ENCODE assay signal across 21 mouse cellular contexts in the genomic region with DNA sequence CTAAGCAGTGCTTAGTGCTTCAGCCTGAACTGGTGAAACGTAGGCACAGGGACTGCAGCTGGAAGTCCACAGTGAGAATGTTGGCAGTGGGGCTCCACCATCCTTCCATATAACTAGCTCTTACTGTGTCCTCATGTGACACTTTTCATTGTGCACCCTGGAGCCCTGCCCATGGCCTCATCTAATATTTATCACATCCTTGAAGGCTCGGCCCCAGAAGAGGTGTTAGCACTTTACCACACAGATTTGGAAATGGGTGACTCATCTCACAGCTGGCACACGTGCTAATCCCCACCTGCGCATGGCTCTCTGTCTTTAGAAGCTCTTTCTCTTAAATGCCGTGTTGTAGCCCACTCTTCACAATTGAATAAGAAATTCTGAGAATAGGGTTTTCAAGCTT.
DNase-seq lines count a peak whose midpoint lies in the region; ATAC-seq lines count a peak whose summit lies in the region.
"Had no signal": no experiment of that assay in that cellular context is flagged by ENCODE, and none has a peak within 500 bp of the region (broad histone marks: within the 10 kb centered on the region; RNA-seq: fewer than 3 reads in every experiment).

No protein-coding gene starts in this region.

- no peaks in the 10 kb centered on the region for H3K27me3 ChIP-seq in midbrain, embryonic 11.5 days (ENCODE audit: control insufficient read depth, insufficient read depth, low read length)
- H3K27me3 ChIP-seq in midbrain, embryonic 16.5 days (ENCODE audit: control insufficient read depth, insufficient read depth, low read depth, low read length), result no peaks in the 10 kb centered on the region
- H3K27me3 ChIP-seq: embryonic facial prominence, embryonic 15.5 days; heart, embryonic 15.5 days; lung, embryonic 15.5 days; midbrain, embryonic 13.5 days had no signal

- ATAC-seq in frontal cortex, adult (ENCODE audit: low TSS enrichment), result peak; percentile 29; the same call in 1 of the 2 replicates
- no peak for ATAC-seq in midbrain, embryonic 11.5 days (ENCODE audit: low FRiP score)
- no peak for ATAC-seq in midbrain, embryonic 16.5 days
- ATAC-seq: forebrain, postnatal 0 days; hindbrain, embryonic 16.5 days; midbrain, embryonic 13.5 days had no signal

- intact Hi-C loops in heart, postnatal 36 days (cut with DNase I), result no loop called here

- H3K9me3 ChIP-seq in midbrain, embryonic 11.5 days (ENCODE audit: control insufficient read depth, low read length), result no peaks in the 10 kb centered on the region
- no peaks in the 10 kb centered on the region for H3K9me3 ChIP-seq in midbrain, embryonic 16.5 days (replicated peaks; ENCODE audit: control insufficient read depth, low read length, poor library complexity, severe bottlenecking)
- H3K9me3 ChIP-seq: embryonic facial prominence, embryonic 15.5 days; heart, embryonic 15.5 days; lung, embryonic 15.5 days; midbrain, embryonic 13.5 days had no signal

- H3K4me3 ChIP-seq in midbrain, embryonic 11.5 days (ENCODE audit: low read depth, low read length), result no peak overlapping the region
- H3K4me3 ChIP-seq in midbrain, embryonic 16.5 days (ENCODE audit: low read depth, low read length), result no peak overlapping the region
- H3K4me3 ChIP-seq: embryonic facial prominence, embryonic 15.5 days; heart, embryonic 15.5 days; lung, embryonic 15.5 days; midbrain, embryonic 13.5 days had no signal

- no peak overlapping the region for H3K4me2 ChIP-seq in midbrain, embryonic 11.5 days
- no peak overlapping the region for H3K4me2 ChIP-seq in midbrain, embryonic 16.5 days (ENCODE audit: low read length)
- H3K4me2 ChIP-seq: embryonic facial prominence, embryonic 15.5 days; heart, embryonic 15.5 days; lung, embryonic 15.5 days; midbrain, embryonic 13.5 days had no signal

- H3K27ac ChIP-seq in midbrain, embryonic 11.5 days (ENCODE audit: low read depth, low read length), result no peak overlapping the region
- no peak overlapping the region for H3K27ac ChIP-seq in midbrain, embryonic 16.5 days (ENCODE audit: low read length)
- H3K27ac ChIP-seq: embryonic facial prominence, embryonic 15.5 days; heart, embryonic 15.5 days; liver, embryonic 14.5 days; lung, embryonic 15.5 days; midbrain, embryonic 13.5 days had no signal

- no peak overlapping the region for H3K9ac ChIP-seq in midbrain, embryonic 11.5 days (ENCODE audit: low read length)
- H3K9ac ChIP-seq in midbrain, embryonic 16.5 days (ENCODE audit: low read depth, low read length), result no peak overlapping the region
- H3K9ac ChIP-seq: embryonic facial prominence, embryonic 15.5 days; forebrain, postnatal 0 days; heart, embryonic 15.5 days; liver, embryonic 14.5 days; lung, embryonic 15.5 days; midbrain, embryonic 13.5 days had no signal

- peaks cover 2% of the 10 kb centered on the region; the same call in 1 of the 2 replicates for H3K36me3 ChIP-seq in midbrain, embryonic 11.5 days (ENCODE audit: control insufficient read depth, insufficient read depth, low read length)
- peaks cover 10% of the 10 kb centered on the region for H3K36me3 ChIP-seq in midbrain, embryonic 16.5 days (ENCODE audit: control insufficient read depth, insufficient read depth, low read length)

- no peak for DNase-seq in frontal cortex, postnatal 10 days (ENCODE audit: low spot score in 2 of 2)
- peak; percentile 76 for DNase-seq in midbrain, embryonic 11.5 days (ENCODE audit: low spot score, missing footprints)
- DNase-seq in heart, adult 8-10 months (ENCODE audit: low spot score), result peak; percentile 20
- peak; percentile 26 to 27 for DNase-seq in heart, postnatal 36 days
- no peak for DNase-seq in natural killer cell, adult 2 months (ENCODE audit: low spot score in 2 of 2)
- no peak for DNase-seq in ovary, postnatal 14 days (ENCODE audit: low spot score)
- DNase-seq: cerebellum, adult 11-12 months; cerebellum, postnatal 25 days; forebrain, postnatal 0 days; gastrocnemius, postnatal 25 days; kidney, adult 11 months; kidney, postnatal 14 days; thymus, postnatal 14 days had no signal

- H3K4me1 ChIP-seq in midbrain, embryonic 11.5 days (ENCODE audit: control insufficient read depth, insufficient read depth, low read length), result no peaks in the 10 kb centered on the region
- no peaks in the 10 kb centered on the region for H3K4me1 ChIP-seq in midbrain, embryonic 16.5 days (ENCODE audit: control insufficient read depth, insufficient read depth, low read length)
- H3K4me1 ChIP-seq: embryonic facial prominence, embryonic 15.5 days; lung, embryonic 15.5 days; midbrain, embryonic 13.5 days had no signal

- WGBS in midbrain, embryonic 11.5 days, result 90% methylated on average over 5 of the region's 5 CpGs
- 86% methylated on average over 5 of the region's 5 CpGs for WGBS in midbrain, embryonic 16.5 days

Comparison
In these comparisons a context has a peak if more than half of its experiments do, and no peak if none do; other contexts are left out.
1. DNase-seq: peak in midbrain, embryonic 11.5 days (single experiment), heart, adult 8-10 months (single experiment) and heart, postnatal 36 days (2 of 2); none in frontal cortex, postnatal 10 days (0 of 2), natural killer cell, adult 2 months (0 of 2) and ovary, postnatal 14 days (single experiment).